Mouse (Mus musculus): ENCODE measurements around the gene Sema7a. TPM values are rescaled to one million over a fixed set of nuclear protein-coding genes. Genes with fewer than 3 reads are reported as not detected.

Sema7a gene
- polyA plus RNA-seq (2012; rRNA removed), result 26.1 and 35.7 TPM in 2 replicates

DNA sequence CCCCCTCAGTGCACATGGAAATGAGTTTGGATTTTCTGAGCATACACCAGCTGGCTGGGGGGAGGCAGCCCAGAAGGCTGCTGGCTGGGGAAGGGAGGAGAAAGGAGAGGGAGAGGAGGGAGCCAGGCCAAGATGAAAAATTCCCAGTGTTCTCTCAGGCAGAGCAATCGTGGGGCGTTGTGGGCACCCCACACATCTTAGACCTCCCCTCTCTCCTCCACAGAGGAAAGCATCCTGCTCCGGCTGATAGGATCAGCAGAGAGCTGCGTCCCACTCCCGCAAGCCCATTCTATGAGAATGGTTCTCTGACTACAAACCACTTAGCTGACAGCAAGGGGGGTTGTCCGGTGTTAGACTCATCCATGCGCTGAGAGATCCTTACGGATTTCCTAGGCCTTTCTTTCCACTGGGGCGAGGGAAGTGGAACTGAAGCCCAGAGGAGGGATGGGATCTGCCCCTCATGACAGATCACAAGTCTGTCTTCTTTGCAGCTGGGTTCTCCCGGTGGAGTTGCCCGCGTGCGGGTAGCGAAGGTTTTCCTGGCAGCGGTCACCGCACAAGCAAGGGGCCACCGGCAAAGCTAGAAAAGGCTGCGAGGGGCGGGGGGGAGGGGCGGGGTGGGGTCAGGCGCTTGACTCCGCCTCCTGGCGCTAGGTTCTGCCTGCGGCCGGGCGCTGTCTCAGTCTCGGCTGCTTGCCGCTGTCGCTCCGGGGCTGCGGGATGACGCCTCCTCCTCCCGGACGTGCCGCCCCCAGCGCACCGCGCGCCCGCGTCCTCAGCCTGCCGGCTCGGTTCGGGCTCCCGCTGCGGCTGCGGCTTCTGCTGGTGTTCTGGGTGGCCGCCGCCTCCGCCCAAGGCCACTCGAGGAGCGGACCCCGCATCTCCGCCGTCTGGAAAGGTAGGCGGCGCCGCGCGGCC, at the start of gene Sema7a:
Gene Sema7a (plus strand): TSS at position 682 of the 918 bp plus-strand sequence.
- TF ChIP-seq POLR2A (IDR thresholded peaks at IDR 0.05; ENCODE audit: low read depth, low read length) (peak; percentile 87), CTCF (IDR thresholded peaks at IDR 0.05; ENCODE audit: extremely low read depth, insufficient read depth, insufficient read length, insufficient replicate concordance) (no peak)
- WGBS, result 10% methylated on average over 59 of the region's 60 CpGs
- H3K4me1 ChIP-seq (ENCODE audit: control insufficient read depth, insufficient read depth, insufficient read length), result peaks cover 27% of the 10 kb centered on the region; the same call in 1 of the 2 replicates
- peak; percentile 23 to 80 for DNase-seq (ENCODE audit: low read depth in 1 of 2, low spot score in 2 of 2)
- H3K27me3 ChIP-seq (ENCODE audit: control insufficient read depth, insufficient read depth, low read length), result no peaks in the 10 kb centered on the region
- H3K27ac ChIP-seq (ENCODE audit: insufficient read depth, low read length), result peak within 1 kb of the TSS; percentile 37
- peak within 1 kb of the TSS; percentile 73 for H3K4me3 ChIP-seq (ENCODE audit: extremely low read depth, insufficient read depth, insufficient read length)
- no peaks in the 10 kb centered on the region for H3K36me3 ChIP-seq (ENCODE audit: control insufficient read depth, insufficient read depth, low read length)

- no peak overlapping the region for H3K4me3 ChIP-seq (ENCODE audit: extremely low read depth, insufficient read depth, insufficient read length)
- no peak for TF ChIP-seq POLR2A (IDR thresholded peaks at IDR 0.05; ENCODE audit: low read depth, low read length)
- no peak for TF ChIP-seq CTCF (IDR thresholded peaks at IDR 0.05; ENCODE audit: extremely low read depth, insufficient read depth, insufficient read length, insufficient replicate concordance)
- 39% methylated on average over 10 of the region's 10 CpGs for WGBS
- no peak overlapping the region for H3K27ac ChIP-seq (ENCODE audit: insufficient read depth, low read length)
- H3K27me3 ChIP-seq (ENCODE audit: control insufficient read depth, insufficient read depth, low read length), result no peaks in the 10 kb centered on the region
- H3K36me3 ChIP-seq (ENCODE audit: control insufficient read depth, insufficient read depth, low read length), result no peaks in the 10 kb centered on the region
- no peaks in the 10 kb centered on the region for H3K4me1 ChIP-seq (ENCODE audit: control insufficient read depth, insufficient read depth, insufficient read length)
- no peak for DNase-seq (ENCODE audit: low read depth in 1 of 2, low spot score in 2 of 2)
These were observed 39.4 kb upstream of the Sema7a start for GRCm38 (mm10) chr9:57900478-57900877.

DNA sequence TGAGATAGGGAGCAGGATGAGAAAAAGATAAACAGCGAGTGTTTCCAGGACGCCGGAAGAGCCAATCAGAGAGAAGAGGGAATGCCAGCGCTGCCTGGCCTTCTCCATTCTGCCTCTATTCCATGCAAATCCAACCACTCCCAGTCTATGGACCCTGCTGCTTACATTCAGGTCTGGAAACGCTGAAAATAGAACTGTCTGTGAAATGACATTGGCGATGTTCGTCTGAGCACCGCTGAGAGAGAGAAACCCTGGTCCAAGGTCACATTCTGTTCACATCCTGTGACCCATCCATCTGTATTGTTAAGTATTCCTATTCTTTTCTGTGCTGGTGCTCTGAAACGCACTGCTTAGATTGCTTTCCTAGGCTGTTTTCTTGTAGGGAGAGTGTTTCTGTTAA, 38.7 kb upstream of the Sema7a start:
- no peak overlapping the region for H3K4me3 ChIP-seq (ENCODE audit: extremely low read depth, insufficient read depth, insufficient read length)
- TF ChIP-seq POLR2A (IDR thresholded peaks at IDR 0.05; ENCODE audit: low read depth, low read length), result no peak
- no peak for TF ChIP-seq CTCF (IDR thresholded peaks at IDR 0.05; ENCODE audit: extremely low read depth, insufficient read depth, insufficient read length, insufficient replicate concordance)
- no peak for DNase-seq (ENCODE audit: low read depth in 1 of 2, low spot score in 2 of 2)
- no peaks in the 10 kb centered on the region for H3K27me3 ChIP-seq (ENCODE audit: control insufficient read depth, insufficient read depth, low read length)
- H3K36me3 ChIP-seq (ENCODE audit: control insufficient read depth, insufficient read depth, low read length), result no peaks in the 10 kb centered on the region
- no peak overlapping the region for H3K27ac ChIP-seq (ENCODE audit: insufficient read depth, low read length)
- H3K4me1 ChIP-seq (ENCODE audit: control insufficient read depth, insufficient read depth, insufficient read length), result no peaks in the 10 kb centered on the region
- 85% methylated on average over 9 of the region's 9 CpGs for WGBS

- DNase-seq (ENCODE audit: low read depth in 1 of 2, low spot score in 2 of 2), result no peak
- 94% methylated on average over 3 of the region's 3 CpGs for WGBS
- TF ChIP-seq POLR2A (IDR thresholded peaks at IDR 0.05; ENCODE audit: low read depth, low read length) (no peak), CTCF (IDR thresholded peaks at IDR 0.05; ENCODE audit: extremely low read depth, insufficient read depth, insufficient read length, insufficient replicate concordance) (no peak)
- Histone ChIP-seq H3K4me3 (ENCODE audit: extremely low read depth, insufficient read depth, insufficient read length) (no peak overlapping the region), H3K27me3 (ENCODE audit: control insufficient read depth, insufficient read depth, low read length) (no peaks in the 10 kb centered on the region), H3K27ac (ENCODE audit: insufficient read depth, low read length) (no peak overlapping the region), H3K4me1 (ENCODE audit: control insufficient read depth, insufficient read depth, insufficient read length) (no peaks in the 10 kb centered on the region; the same call in 1 of the 2 replicates), H3K36me3 (ENCODE audit: control insufficient read depth, insufficient read depth, low read length) (no peaks in the 10 kb centered on the region)
These were observed 38.3 kb upstream of the Sema7a start for GRCm38 (mm10) chr9:57901601-57902000.

DNA sequence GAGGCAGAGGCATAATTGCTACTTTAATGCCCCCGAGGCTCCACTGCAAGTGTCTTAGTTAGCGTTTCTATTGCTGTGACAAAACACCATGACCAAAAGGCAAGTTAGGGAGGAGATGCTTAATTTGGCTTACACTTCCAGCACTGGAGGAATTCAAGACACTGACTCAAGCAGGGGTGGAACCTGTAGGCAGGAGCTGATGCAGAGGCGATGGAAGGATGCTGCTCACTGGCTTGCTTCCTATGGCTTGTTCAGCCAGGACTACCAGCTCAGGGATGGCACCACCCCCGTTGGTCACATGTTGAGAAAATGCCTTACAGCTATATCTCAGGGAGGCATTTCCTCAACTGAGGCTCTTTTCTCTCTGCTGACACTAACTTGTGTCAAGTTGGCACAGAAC, 37.8 kb upstream of the Sema7a start:
- Histone ChIP-seq H3K36me3 (ENCODE audit: control insufficient read depth, insufficient read depth, low read length) (no peaks in the 10 kb centered on the region), H3K4me3 (ENCODE audit: extremely low read depth, insufficient read depth, insufficient read length) (no peak overlapping the region)
- 85% methylated on average over 4 of the region's 4 CpGs for WGBS

DNA sequence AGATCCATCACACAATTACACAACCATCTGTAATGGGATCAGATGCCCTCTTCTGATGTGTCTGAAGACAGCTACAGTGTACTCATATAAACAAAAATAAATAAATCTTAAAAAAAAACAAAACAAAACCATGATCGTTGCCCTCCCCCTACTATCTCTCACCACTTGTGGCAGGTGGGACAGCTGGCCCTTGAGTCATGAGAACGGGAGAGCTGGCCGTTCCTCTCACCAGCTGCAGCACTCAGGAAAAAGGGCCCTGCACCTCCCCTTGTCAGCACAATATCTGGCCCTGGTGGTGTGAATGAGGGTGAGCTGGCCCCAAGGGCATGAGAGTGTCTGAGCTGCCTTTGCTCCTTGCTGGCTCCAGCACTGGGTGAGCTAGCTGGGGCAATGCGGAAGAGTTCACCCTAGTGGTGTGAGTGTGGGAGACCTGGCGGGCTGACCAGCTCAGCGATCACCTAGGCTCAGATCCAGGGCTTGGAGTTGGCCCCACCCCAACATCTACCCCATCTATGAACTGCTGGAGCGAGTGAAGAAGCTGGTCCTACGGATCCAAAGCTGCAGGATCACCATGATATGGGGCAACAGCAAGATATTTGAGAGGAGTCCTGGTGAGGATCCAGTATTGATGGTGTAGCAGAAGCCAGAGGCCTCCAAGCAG, 36.2 kb upstream of the Sema7a start:
- H3K4me1 ChIP-seq (ENCODE audit: control insufficient read depth, insufficient read depth, insufficient read length), result no peaks in the 10 kb centered on the region; the same call in 1 of the 2 replicates
- H3K27ac ChIP-seq (ENCODE audit: insufficient read depth, low read length), result no peak overlapping the region
- H3K36me3 ChIP-seq (ENCODE audit: control insufficient read depth, insufficient read depth, low read length), result no peaks in the 10 kb centered on the region
- DNase-seq (ENCODE audit: low read depth in 1 of 2, low spot score in 2 of 2), result no peak
- H3K27me3 ChIP-seq (ENCODE audit: control insufficient read depth, insufficient read depth, low read length), result no peaks in the 10 kb centered on the region
- 86% methylated on average over 8 of the region's 8 CpGs for WGBS
- TF ChIP-seq CTCF (IDR thresholded peaks at IDR 0.05; ENCODE audit: extremely low read depth, insufficient read depth, insufficient read length, insufficient replicate concordance) (no peak), POLR2A (IDR thresholded peaks at IDR 0.05; ENCODE audit: low read depth, low read length) (no peak)
- H3K4me3 ChIP-seq (ENCODE audit: extremely low read depth, insufficient read depth, insufficient read length), result no peak overlapping the region

More for the DNA sequence above, 37.8 kb upstream of the Sema7a start:
- no peaks in the 10 kb centered on the region; the same call in 1 of the 2 replicates for H3K4me1 ChIP-seq (ENCODE audit: control insufficient read depth, insufficient read depth, insufficient read length)
- no peak for DNase-seq (ENCODE audit: low read depth in 1 of 2, low spot score in 2 of 2)
- H3K27ac ChIP-seq (ENCODE audit: insufficient read depth, low read length), result no peak overlapping the region
- TF ChIP-seq POLR2A (IDR thresholded peaks at IDR 0.05; ENCODE audit: low read depth, low read length), result no peak
- TF ChIP-seq CTCF (IDR thresholded peaks at IDR 0.05; ENCODE audit: extremely low read depth, insufficient read depth, insufficient read length, insufficient replicate concordance), result no peak
- H3K27me3 ChIP-seq (ENCODE audit: control insufficient read depth, insufficient read depth, low read length), result no peaks in the 10 kb centered on the region
